Mouse (Mus musculus) T-cell, adult 2 months (primary cell): Measurements from ENCODE around the gene Cdcp1.

Experiments
- DNase-seq: peaks from one replicate; pipeline ENCODE4 v3.0.0; 2022; ENCODE audit warnings: low spot score

Cdcp1 gene

GRCm38 (mm10) chr9:123151561-123151960 lies 64.3 kb downstream of the Cdcp1 start:
- no peak for DNase-seq

DNA sequence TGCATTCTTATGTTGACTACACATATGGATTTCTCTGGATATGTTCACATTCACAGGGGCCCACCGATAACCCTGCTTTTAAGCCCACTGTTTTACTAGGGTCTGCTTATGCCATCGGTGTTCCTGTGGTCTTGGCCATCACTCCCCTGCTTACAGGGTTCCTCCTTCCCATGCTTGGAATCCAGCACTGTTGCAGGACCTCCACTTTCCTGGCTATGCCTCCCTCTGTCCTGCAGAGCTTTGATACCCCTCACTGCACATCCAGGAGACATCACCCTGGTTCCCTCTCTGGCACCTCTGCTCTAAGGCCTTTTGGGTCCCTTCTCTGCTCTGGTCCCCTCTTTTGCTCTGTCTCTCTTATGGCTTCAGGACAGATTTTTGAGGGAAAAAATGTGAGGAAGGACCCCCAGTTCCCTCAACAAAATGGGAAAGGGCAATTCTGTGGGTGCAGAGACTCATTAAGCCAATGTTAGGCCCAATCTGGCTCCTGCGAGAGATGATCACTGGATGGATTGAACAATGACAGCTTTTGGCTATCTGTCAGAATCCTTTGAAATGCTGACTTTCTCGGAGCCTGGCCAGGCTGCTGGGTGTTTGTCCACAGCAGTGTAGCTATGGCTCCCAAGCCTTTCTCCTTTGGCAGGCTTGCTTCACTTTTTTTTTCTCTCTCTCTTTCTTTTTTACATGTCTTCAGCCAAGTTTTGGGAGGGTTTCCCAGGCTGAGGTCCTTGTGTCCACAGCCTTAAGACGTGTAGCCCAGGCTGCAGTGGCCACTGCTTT lies 65.4 kb downstream of the Cdcp1 start, which contains the start of gene Clec3b:
TSS of gene Clec3b (plus strand) at position 706 of the 780 bp plus-strand sequence.
- no peak for DNase-seq

- DNase-seq, result no peak
Measured at GRCm38 (mm10) chr9:123148430-123148829, 67.4 kb downstream of the Cdcp1 start.

- no peak for DNase-seq
Measured at GRCm38 (mm10) chr9:123139887-123140614, 75.8 kb downstream of the Cdcp1 start.

DNA sequence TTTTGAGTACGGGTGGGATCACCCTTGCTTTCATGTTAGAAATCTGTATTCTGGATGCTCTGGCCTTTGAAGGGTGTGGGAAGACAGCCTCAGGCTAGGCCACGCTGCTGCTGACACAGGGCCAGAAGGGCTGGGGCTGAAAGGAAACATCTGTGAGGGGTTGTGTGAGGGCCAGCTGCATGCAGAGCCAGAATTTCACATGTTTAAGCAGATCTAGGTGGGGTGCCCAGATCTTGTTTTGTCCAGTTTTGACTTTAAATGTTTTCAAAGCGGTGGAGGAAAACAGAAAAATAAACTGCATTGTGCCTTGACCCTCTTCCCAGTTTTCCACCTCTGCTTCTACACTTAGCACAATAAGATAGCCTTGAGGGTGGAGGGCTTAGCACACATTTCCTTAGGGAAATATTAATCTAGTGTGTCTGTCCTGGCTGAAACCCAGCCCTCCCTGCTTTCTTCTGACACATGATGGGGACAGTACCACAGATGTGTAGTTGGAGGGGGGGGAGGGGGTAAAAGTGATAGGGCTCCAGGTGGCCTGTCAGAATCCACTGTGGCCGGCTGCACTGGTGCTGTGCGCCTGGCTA lies 76.9 kb downstream of the Cdcp1 start:
- no peak for DNase-seq

DNA sequence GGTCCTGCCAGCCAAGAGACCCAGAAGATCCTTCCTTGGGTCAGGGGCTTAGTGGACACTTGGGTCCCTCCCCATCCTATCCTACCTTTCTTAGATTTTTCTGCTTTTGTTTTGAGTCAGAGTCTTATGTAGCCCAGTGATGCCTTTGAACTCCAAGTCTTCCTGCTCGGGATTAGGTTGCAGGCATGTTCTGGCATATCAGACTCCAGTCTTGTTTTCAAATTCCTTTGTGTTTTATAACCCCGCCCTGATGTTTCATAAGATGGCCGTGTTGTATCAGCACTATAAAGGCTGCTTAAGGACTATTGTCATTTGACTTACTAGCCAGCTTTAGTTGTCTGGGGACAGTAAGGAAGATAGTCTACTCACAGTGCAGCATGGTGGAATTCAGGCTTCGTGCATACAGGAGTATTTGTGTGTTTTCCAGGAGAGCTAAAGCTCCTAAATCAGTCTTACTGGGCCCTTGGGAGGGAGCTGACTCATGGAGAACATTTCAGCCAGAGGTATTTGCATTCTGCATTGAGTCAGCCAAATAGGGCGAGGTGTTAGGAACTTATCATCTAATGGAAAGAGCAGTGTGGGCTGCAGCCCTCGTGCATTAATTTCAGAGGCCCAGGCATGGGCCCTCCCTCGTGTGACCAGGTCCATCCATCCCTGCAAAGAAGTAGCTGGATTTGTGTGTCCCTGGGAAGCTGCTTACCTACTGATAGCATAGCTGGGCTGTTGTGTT lies 78.7 kb downstream of the Cdcp1 start:
- DNase-seq, result no peak

DNA sequence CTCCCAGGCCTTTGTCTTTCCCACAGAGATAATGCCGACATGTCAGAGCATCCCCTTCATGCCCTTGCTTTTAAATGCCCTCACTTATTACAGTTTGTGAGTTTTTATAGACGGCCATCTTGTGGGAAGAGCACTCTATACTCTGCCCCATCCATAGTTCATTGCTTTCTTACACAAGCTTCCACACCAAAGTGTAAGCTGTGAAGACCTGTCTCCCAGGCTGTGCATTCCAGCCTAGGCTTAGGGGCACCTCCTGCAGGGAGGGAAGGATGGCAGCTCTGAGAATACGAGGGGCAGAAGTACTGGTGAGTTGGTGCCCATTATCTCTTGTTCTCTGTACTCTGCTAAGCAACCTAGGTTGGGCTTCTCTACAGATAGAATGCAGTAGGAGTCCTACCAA lies 82.8 kb downstream of the Cdcp1 start:
- DNase-seq, result no peak

- DNase-seq, result no peak
Measured at GRCm38 (mm10) chr9:123127663-123128062, 88.2 kb downstream of the Cdcp1 start.

- no peak for DNase-seq
Measured at GRCm38 (mm10) chr9:123124413-123124981, 91.3 kb downstream of the Cdcp1 start.

- DNase-seq, result no peak
Measured at GRCm38 (mm10) chr9:123123571-123124412, 92.0 kb downstream of the Cdcp1 start.

DNA sequence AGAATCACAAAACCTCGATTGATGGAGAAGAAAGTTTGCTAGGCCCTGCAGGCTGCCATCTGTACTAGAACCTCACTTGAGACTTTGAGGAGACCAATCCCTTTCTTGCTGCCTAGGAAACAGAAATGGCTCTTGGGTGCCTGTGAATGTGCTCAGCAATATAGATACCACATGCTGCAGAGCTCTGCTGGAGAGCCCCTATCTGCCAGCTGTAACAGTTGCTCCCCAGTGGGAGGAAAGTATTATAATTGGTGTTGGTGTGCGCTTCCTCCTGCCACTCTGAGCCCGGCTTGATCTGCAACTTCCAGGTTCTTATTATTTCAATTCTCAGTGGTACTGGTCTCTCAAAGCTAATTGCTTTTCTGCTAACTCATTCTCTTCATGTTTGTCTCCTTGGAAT lies 92.8 kb downstream of the Cdcp1 start:
- DNase-seq, result no peak
